Mouse (Mus musculus): ENCODE measurements at regions not wholly inside any gene's neighbourhood (a gene's known extent, or its start where the extent isn't known, plus 50 kb on each side); places are given as distances from the start of the nearest gene placed in this dataset.

DNA sequence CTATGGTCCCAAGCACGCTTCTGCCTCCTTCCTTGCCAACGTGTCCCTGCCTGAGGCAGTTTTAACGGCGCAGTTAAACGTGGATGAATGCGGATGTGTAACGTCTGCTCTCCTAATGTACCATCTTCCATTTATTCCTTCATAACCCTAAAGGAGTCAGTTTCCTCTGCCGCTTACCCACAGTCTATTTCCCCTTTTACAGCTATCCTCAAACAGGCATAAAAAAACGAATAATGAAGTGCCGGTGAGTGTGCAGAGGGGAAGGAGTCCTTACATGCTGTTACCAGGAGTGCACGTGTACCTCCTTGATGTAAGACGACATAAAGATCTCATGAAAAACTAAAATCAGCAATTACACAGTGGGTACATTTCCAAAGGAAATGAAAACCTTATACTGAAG is 54.3 kb upstream of the Krtap11-1 start:
- TF ChIP-seq CTCF (IDR thresholded peaks at IDR 0.05; ENCODE audit: low read depth): no peak
- Histone ChIP-seq H3K9ac (no peak overlapping the region), H3K9me3 (ENCODE audit: low read depth, low read length) (no peaks in the 10 kb centered on the region), H3K4me2 (no peak overlapping the region), H3K4me1 (ENCODE audit: insufficient read depth) (no peaks in the 10 kb centered on the region), H3K27ac (ENCODE audit: low read depth) (no peak overlapping the region), H3K27me3 (ENCODE audit: insufficient read depth, low read length) (no peaks in the 10 kb centered on the region), H3K36me3 (ENCODE audit: insufficient read depth) (no peaks in the 10 kb centered on the region), H3K4me3 (ENCODE audit: low read depth, low read length) (no peak overlapping the region)
- ATAC-seq (ENCODE audit: insufficient read depth) (no peak), DNase-seq (no peak)
- WGBS: 85% methylated on average over 12 of the region's 12 CpGs

All from lung, embryonic 14.5 days (tissue).